Mouse (Mus musculus) liver, adult 2 months (tissue): Measurements from ENCODE around the gene Zbtb7a. TPM values are rescaled to one million over a fixed set of nuclear protein-coding genes. Genes with fewer than 3 reads are reported as not detected.

Experiments used
- DNase-seq: peaks from one replicate; pipeline ENCODE4 v3.0.0-alpha.2; 2011; ENCODE audit warnings: low read depth, low spot score; ENCODE audit errors: extremely low read depth
- H3K27ac ChIP-seq: fragments of 200-500 bp; replicated peaks from 2 replicates; pipeline ENCODE4 v1.5.1; 2012; ENCODE audit warnings: low read depth, mild to moderate bottlenecking, control low read depth, inconsistent platforms, low read length; ENCODE audit not compliant: insufficient read depth
- H3K27me3 ChIP-seq: fragments of 200-500 bp; 2 replicates; pipeline ENCODE4 v1.6.1; 2012; ENCODE audit warnings: mild to moderate bottlenecking, moderate library complexity, low read length, inconsistent platforms; ENCODE audit not compliant: control insufficient read depth, insufficient read depth
- H3K36me3 ChIP-seq: fragments of 200-500 bp; 2 replicates; pipeline ENCODE4 v1.6.1; 2012; ENCODE audit warnings: low read length, inconsistent platforms; ENCODE audit not compliant: control insufficient read depth, insufficient read depth
- H3K4me1 ChIP-seq: fragments of 200-500 bp; 2 replicates; pipeline ENCODE4 v1.6.1; 2011; ENCODE audit warnings: low read length; ENCODE audit not compliant: control insufficient read depth, insufficient read depth
- H3K4me3 ChIP-seq: fragments of 200-500 bp; 2 replicates; pipeline ENCODE4 v1.5.1; 2011; ENCODE audit warnings: low read depth, mild to moderate bottlenecking, control low read depth, low read length, moderate library complexity; ENCODE audit not compliant: insufficient read depth
- H3K79me2 ChIP-seq: fragments of 200-500 bp; 2 replicates; pipeline ENCODE4 v1.6.1; 2012; ENCODE audit warnings: inconsistent platforms, mild to moderate bottlenecking, low read length, moderate library complexity; ENCODE audit not compliant: control insufficient read depth, insufficient read depth
- H3K9ac ChIP-seq: fragments of 200-500 bp; 2 replicates; pipeline ENCODE4 v1.6.1; 2012; ENCODE audit warnings: low read depth, mild to moderate bottlenecking, control low read depth, inconsistent platforms, low read length
- CTCF ChIP-seq: fragments of 200-500 bp; IDR thresholded peaks from 2 replicates; pipeline ENCODE4 v1.5.1; 2011; ENCODE audit warnings: low read depth, low read length, control low read depth
- POLR2A ChIP-seq: fragments of 200-500 bp; IDR thresholded peaks from 2 replicates; pipeline ENCODE4 v1.6.1; 2011; ENCODE audit warnings: low read length, control low read depth; ENCODE audit not compliant: insufficient read depth; ENCODE audit errors: extremely low read depth
- WGBS: fragments of 180-500 bp; shearing (Covaris S2); methylation state at CpG from one replicate; pipeline ENCODE4 v1.1.7; 2018; 5-methylcytosine and 5-hydroxymethylcytosine counted together
- polyA plus RNA-seq: library from polyadenylated mRNA; depleted of rRNA; stranded (reverse); fragments of >200 nt; gene quantifications from 2 replicates; pipeline ENCODE4 v1.2.3, GENCODE M21; 2012
- total RNA-seq: library from RNA; depleted of rRNA; stranded (reverse); fragments of >200 nt; gene quantifications from 2 replicates; pipeline ENCODE4 v1.2.3, GENCODE M21; 2014

Zbtb7a gene
- total and polyA plus RNA-seq, 2 experiments, result 10.0 to 28.6 TPM

DNA sequence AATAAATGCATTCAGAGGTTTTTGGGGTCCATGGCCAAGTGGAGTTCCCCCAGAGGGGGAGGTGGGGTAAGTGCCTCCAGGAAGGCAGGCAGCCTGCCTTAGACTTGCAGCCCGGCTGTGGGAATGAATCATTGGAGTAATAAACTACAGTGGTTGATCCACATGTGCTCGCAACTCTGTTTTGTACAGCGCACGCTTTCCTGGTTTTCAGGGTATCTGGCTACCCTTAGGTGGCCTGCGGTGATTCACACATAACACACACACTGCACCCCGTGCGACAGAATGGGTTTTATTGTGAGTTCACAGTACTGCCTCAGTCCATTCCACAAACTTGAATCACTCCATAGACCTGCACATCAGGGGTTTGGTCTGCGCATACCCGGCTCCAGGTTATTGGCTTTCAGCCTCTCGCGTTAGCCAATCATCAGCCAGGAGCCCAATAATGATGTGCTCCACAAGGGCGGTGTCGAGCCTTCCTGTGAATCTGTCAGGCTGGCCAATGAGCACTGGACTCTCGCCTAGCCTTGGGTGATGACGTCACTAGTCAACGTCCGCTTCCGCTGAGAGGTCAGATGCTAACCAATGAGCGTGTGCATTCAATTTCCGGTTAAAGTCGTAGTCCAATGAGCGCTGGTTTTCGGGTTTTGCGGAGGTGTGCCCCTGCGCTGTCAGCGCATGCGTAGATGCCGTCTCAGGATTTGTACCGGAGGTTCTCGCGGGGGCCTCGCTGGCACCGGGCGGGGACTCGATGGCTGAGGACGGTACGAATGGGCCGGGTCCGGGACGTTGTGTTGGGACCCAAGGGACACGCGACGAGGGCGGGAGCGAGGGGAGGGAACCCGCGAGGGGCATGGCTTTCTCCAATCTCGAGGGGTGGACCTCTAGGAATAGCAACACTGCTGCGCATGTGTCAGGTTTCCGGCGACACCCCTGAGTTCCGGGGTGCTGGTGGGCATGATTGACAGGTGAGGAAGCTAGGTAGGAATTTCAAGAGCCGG lies 47.6 kb downstream of the Zbtb7a start, which contains the start of gene Dapk3:
Gene Dapk3 (plus strand): TSS at position 670 of the 998 bp plus-strand sequence.
- Histone ChIP-seq H3K79me2 (peaks cover 18% of the 10 kb centered on the region), H3K27ac (peak within 1 kb of the TSS; percentile 64), H3K9ac (peak within 1 kb of the TSS; percentile 76), H3K27me3 (no peaks in the 10 kb centered on the region), H3K4me1 (peaks cover 19% of the 10 kb centered on the region), H3K4me3 (peak within 1 kb of the TSS; percentile 66), H3K36me3 (peaks cover 43% of the 10 kb centered on the region)
- DNase-seq, result peak; percentile 99
- WGBS, result 8% methylated on average over 53 of the region's 53 CpGs
- no peak for TF ChIP-seq CTCF
- peak; percentile 29 for TF ChIP-seq POLR2A

DNA sequence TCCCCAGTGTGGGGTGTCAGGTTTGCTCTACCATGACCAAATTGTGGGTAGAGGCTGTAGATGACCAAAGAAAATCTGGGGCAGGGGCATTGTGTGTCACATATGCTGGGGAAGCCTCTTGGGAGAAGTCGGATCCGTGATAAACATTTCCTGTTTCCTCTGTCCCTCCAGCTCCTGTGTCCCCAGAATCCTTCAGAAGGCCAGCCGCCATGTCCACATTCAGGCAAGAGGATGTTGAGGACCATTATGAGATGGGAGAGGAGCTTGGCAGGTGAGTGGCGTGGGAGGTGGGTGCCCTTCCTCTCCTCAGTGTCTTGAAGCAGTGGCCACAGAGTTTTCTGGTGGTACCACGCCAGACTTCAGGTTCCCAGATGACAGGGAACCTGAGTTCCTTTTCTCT lies 48.8 kb downstream of the Zbtb7a start, which contains the start of gene 4930442H23Rik:
Gene 4930442H23Rik (minus strand): TSS at position 45 of the 400 bp plus-strand sequence.
- H3K27ac ChIP-seq, result peak within 1 kb of the TSS; percentile 64
- H3K27me3 ChIP-seq, result no peaks in the 10 kb centered on the region
- no peak for TF ChIP-seq CTCF
- no peak for TF ChIP-seq POLR2A
- H3K4me1 ChIP-seq, result peaks cover 9% of the 10 kb centered on the region
- 82% methylated on average over 5 of the region's 5 CpGs for WGBS
- no peak for DNase-seq
- H3K4me3 ChIP-seq, result peak within 1 kb of the TSS; percentile 66
- peaks cover 32% of the 10 kb centered on the region for H3K36me3 ChIP-seq
- H3K79me2 ChIP-seq, result peaks cover 9% of the 10 kb centered on the region; the same call in 1 of the 2 replicates
- peak within 1 kb of the TSS; percentile 76 for H3K9ac ChIP-seq

DNA sequence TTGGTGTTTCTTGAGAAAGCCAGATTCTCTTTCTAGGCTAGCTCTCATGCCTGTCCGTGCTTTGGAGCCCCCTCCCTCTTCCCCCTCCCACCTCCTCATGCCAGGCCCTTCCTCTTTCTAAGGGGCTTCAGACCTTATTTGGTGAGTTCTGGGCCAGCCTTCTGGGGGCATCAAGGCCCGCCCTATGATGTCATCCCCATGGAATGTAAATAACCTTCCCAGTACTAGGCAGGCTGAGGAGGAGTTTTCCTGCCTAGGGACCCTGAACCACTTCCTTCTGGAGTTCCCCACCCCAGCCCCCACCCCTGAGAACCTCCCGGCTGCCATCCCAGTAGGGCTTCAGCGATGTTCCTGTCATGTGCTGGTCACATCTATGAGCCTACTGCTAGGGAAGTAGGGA lies 49.7 kb downstream of the Zbtb7a start:
- 66% methylated on average over 4 of the region's 4 CpGs for WGBS
- no peak for DNase-seq
- peaks cover 9% of the 10 kb centered on the region; the same call in 1 of the 2 replicates for H3K79me2 ChIP-seq
- no peak overlapping the region for H3K9ac ChIP-seq
- H3K36me3 ChIP-seq, result peaks cover 22% of the 10 kb centered on the region
- peaks cover 6% of the 10 kb centered on the region for H3K4me1 ChIP-seq
- TF ChIP-seq POLR2A, result no peak
- TF ChIP-seq CTCF, result no peak
- H3K27me3 ChIP-seq, result no peaks in the 10 kb centered on the region
- H3K4me3 ChIP-seq, result no peak overlapping the region
- H3K27ac ChIP-seq, result no peak overlapping the region

GRCm38 (mm10) chr10:81187161-81187560 lies 52.1 kb downstream of the Zbtb7a start:
- H3K27ac ChIP-seq, result no peak overlapping the region
- no peak for DNase-seq
- TF ChIP-seq POLR2A (no peak), CTCF (no peak)
- peaks cover 9% of the 10 kb centered on the region; the same call in 1 of the 2 replicates for H3K79me2 ChIP-seq
- H3K4me1 ChIP-seq, result peaks cover 11% of the 10 kb centered on the region
- 97% methylated on average over 9 of the region's 9 CpGs for WGBS
- H3K9ac ChIP-seq, result no peak overlapping the region
- H3K4me3 ChIP-seq, result no peak overlapping the region
- no peaks in the 10 kb centered on the region for H3K27me3 ChIP-seq
- peaks cover 2% of the 10 kb centered on the region; the same call in 1 of the 2 replicates for H3K36me3 ChIP-seq

- Histone ChIP-seq H3K79me2 (no peaks in the 10 kb centered on the region; the same call in 1 of the 2 replicates), H3K36me3 (no peaks in the 10 kb centered on the region)
- TF ChIP-seq CTCF (no peak), POLR2A (no peak)
Observed at GRCm38 (mm10) chr10:81189821-81190220, 54.8 kb downstream of the Zbtb7a start.

More at GRCm38 (mm10) chr10:81189821-81190220, 54.8 kb downstream of the Zbtb7a start:
- Histone ChIP-seq H3K4me1 (peaks cover 6% of the 10 kb centered on the region), H3K27me3 (no peaks in the 10 kb centered on the region), H3K4me3 (no peak overlapping the region), H3K27ac (no peak overlapping the region), H3K9ac (no peak overlapping the region)
- WGBS, result 93% methylated on average over 26 of the region's 26 CpGs
- DNase-seq, result no peak
